ENCODE assay signal across 21 mouse cellular contexts in genomic region chr3:105222925-105223324, GRCm38 (mm10).
"Had no signal": no experiment of that assay in that cellular context is flagged by ENCODE, and none has a peak within 500 bp of the region (broad histone marks: within the 10 kb centered on the region; RNA-seq: fewer than 3 reads in every experiment).

No protein-coding gene starts in this region.

- H3K4me3 ChIP-seq: kidney, embryonic 15.5 days; limb, embryonic 10.5 days; limb, embryonic 13.5 days; liver, embryonic 12.5 days; liver, embryonic 15.5 days; lung, embryonic 15.5 days; midbrain, embryonic 12.5 days; midbrain, embryonic 15.5 days; neural tube, embryonic 12.5 days; neural tube, embryonic 15.5 days had no signal

- H3K4me1 ChIP-seq: liver, embryonic 12.5 days; liver, embryonic 15.5 days; lung, embryonic 15.5 days had no signal

- H3K27me3 ChIP-seq: lung, embryonic 15.5 days; midbrain, embryonic 12.5 days; midbrain, embryonic 15.5 days; neural tube, embryonic 12.5 days; neural tube, embryonic 15.5 days had no signal

- DNase-seq: kidney, adult 8-10 months; kidney, postnatal 36 days; layer of hippocampus, postnatal 36 days; liver; lung, adult 18-20 months; lung, postnatal 10 days; lung, postnatal 36 days; retina, postnatal 1 day; right cerebral cortex, postnatal 4 days; thymus, adult 18-20 months; thymus, postnatal 36 days had no signal

- H3K27ac ChIP-seq: kidney, embryonic 15.5 days; limb, embryonic 10.5 days; limb, embryonic 13.5 days; liver, embryonic 12.5 days; liver, embryonic 15.5 days; lung, embryonic 15.5 days; midbrain, embryonic 12.5 days; midbrain, embryonic 15.5 days; neural tube, embryonic 12.5 days; neural tube, embryonic 15.5 days had no signal

- ATAC-seq: liver, embryonic 12.5 days; midbrain, embryonic 15.5 days had no signal
